Mouse (Mus musculus) thymus, adult 2 months (tissue): ENCODE measurements around the gene Endov. TPM values are rescaled to one million over a fixed set of nuclear protein-coding genes. Genes with fewer than 3 reads are reported as not detected.

Experiments
- DNase-seq: peaks from one replicate; pipeline ENCODE4 v3.0.0; 2021
- H3K27ac ChIP-seq: fragments of 200-500 bp; 2 replicates; pipeline ENCODE4 v1.5.1; 2012; ENCODE audit warnings: low read length, control low read depth; ENCODE audit not compliant: control insufficient read depth, insufficient read depth
- H3K27me3 ChIP-seq: fragments of 200-500 bp; 2 replicates; pipeline ENCODE4 v1.6.1; 2012; ENCODE audit warnings: mild to moderate bottlenecking, low read length, moderate library complexity, mixed read lengths; ENCODE audit not compliant: control insufficient read depth, insufficient read depth
- H3K36me3 ChIP-seq: fragments of 200-500 bp; 2 replicates; pipeline ENCODE4 v1.6.1; 2012; ENCODE audit warnings: mild to moderate bottlenecking, low read length, moderate library complexity; ENCODE audit not compliant: control insufficient read depth, insufficient read depth
- H3K4me1 ChIP-seq: fragments of 200-500 bp; replicated peaks from 2 replicates; pipeline ENCODE4 v1.6.1; 2012; ENCODE audit warnings: low read length; ENCODE audit not compliant: control insufficient read depth, insufficient read depth
- H3K4me3 ChIP-seq: fragments of 200-500 bp; 2 replicates; pipeline ENCODE4 v1.5.1; 2012; ENCODE audit warnings: mild to moderate bottlenecking, low read length, control low read depth, moderate library complexity; ENCODE audit not compliant: control insufficient read depth, insufficient read depth
- CTCF ChIP-seq: fragments of 200-500 bp; IDR thresholded peaks from 2 replicates; pipeline ENCODE4 v1.5.1; 2012; ENCODE audit warnings: mild to moderate bottlenecking, control low read depth, low read length, moderate library complexity, borderline replicate concordance; ENCODE audit not compliant: control insufficient read depth, poor library complexity, insufficient read depth; ENCODE audit errors: extremely low read depth
- POLR2A ChIP-seq: fragments of 200-500 bp; IDR thresholded peaks from 2 replicates; pipeline ENCODE4 v1.6.1; 2012; ENCODE audit warnings: mild to moderate bottlenecking, low read length, control low read depth, moderate library complexity; ENCODE audit not compliant: control insufficient read depth, poor library complexity, insufficient read depth; ENCODE audit errors: extremely low read depth
- WGBS: fragments of 180-500 bp; shearing (Covaris S2); methylation state at CpG from one replicate; pipeline ENCODE4 v1.1.7; 2018; 5-methylcytosine and 5-hydroxymethylcytosine counted together
- polyA plus RNA-seq: library from polyadenylated mRNA; depleted of rRNA; stranded (reverse); fragments of >200 nt; gene quantifications from 2 replicates; pipeline ENCODE4 v1.2.3, GENCODE M21; 2012

Endov gene
- polyA plus RNA-seq, 1 experiment: 31.1 TPM

DNA sequence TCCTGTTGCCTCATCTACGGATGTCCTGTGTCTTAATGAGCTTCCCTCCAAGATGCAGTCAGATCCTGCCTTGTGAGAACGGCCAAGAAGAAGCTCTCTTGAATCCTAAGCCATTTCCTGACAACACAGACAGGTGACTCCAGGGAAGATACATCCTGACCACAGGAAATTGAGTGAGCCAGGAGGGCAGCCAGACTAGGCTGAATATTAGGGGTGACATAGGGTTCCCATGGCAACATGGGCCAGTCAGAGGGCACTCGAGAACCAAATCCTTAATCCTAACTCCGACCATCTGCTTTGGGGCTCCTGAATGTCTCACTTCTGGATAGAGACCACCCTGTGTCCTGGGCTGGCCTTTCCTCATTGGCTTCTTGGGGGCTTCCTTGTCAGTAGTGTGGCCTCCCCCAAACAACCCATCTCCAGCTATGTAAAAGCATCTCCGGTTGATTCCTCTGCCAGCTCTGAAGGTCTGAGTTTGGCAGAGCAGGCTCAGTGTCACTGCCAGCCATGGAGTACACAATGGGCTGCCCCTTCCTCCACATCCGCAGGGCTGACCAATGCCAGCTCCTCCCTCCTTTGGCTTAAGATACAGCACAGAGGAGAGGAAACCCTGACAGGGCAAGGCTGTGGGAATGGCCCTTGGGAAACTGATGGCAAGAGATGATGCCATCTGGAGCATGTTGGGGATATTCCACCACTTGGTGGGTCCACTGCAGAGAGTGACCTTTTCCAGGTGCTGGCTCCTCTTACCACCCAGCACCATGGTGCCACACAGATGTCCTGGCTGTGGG is 31.0 kb downstream of the Endov start:
- no peak for TF ChIP-seq POLR2A
- no peak for TF ChIP-seq CTCF
- no peak overlapping the region for H3K27ac ChIP-seq
- peaks cover 4% of the 10 kb centered on the region for H3K4me1 ChIP-seq
- WGBS: 88% methylated on average over 6 of the region's 6 CpGs
- no peaks in the 10 kb centered on the region for H3K27me3 ChIP-seq
- no peak overlapping the region for H3K4me3 ChIP-seq
- no peak for DNase-seq
- H3K36me3 ChIP-seq: no peaks in the 10 kb centered on the region

DNA sequence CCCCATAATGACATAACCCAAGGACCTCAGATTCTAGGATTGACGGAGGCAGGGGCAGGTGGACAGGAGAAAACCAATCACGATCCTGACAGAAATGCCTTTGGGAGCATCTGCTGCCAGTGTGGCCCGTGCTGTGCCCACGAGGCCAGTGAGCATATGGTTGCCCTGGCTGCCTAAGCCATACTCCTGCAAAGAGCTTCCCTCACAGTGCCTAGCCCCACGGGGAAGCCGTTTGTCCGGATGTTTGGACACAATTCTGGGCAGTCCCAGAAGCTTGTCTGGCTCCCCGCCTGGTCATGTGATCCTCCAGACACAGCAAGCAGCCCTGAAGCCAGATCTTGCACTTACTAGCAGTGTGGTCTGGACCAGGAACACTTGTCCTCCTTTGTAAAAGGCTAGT is 31.6 kb downstream of the Endov start:
- 87% methylated on average over 8 of the region's 8 CpGs for WGBS
- Histone ChIP-seq H3K4me3 (no peak overlapping the region), H3K27ac (no peak overlapping the region), H3K36me3 (no peaks in the 10 kb centered on the region), H3K4me1 (peaks cover 4% of the 10 kb centered on the region), H3K27me3 (no peaks in the 10 kb centered on the region)
- no peak for DNase-seq
- TF ChIP-seq CTCF (no peak), POLR2A (no peak)

DNA sequence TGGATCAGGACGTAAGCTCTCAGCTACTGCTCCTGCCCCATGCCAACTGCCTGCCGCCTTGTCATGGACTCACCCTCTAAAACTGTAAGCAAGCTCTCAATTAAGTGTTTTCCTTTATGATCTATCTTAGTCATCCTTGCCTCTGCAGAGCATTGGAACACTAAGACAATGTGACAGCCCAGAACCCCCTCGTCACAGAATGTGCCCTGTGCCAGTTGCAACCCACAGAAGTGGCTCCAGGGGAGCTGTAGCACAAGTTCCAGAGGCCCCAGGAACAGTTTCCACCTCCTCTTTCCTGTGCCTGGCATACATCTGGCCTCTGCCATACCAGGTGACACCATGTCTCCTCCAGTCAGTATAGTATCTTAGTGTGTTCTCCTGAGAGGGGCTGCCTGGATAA is 32.2 kb downstream of the Endov start:
- 89% methylated on average over 3 of the region's 3 CpGs for WGBS
- Histone ChIP-seq H3K36me3 (no peaks in the 10 kb centered on the region), H3K4me3 (no peak overlapping the region), H3K4me1 (peaks cover 4% of the 10 kb centered on the region), H3K27me3 (no peaks in the 10 kb centered on the region), H3K27ac (no peak overlapping the region)
- TF ChIP-seq CTCF: no peak
- TF ChIP-seq POLR2A: no peak
- DNase-seq: no peak

DNA sequence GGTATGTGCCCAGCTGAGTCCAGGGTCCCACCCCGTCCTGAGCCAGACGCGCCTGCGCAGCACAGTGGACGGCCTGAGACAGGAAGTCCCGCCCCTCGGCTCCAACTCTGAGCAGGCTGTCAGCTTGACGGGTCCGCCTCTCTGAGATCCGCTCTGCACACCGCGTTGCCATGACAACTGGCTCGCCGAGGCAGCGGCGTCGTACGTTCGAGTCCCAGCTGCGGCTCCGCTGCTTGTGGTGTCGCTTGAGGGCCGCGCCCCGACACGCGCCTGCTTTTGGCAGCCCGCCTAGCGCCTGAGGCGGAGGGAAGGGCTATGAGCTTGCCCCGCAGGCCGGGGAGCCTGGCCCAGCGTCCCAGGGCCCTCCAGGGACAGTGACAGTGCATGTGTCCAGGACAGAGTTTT is 33.4 kb downstream of the Endov start:
- H3K27ac ChIP-seq: no peak overlapping the region
- H3K4me3 ChIP-seq: peak overlapping the region; percentile 14
- H3K4me1 ChIP-seq: peaks cover 4% of the 10 kb centered on the region
- peak; percentile 86 for DNase-seq
- TF ChIP-seq POLR2A (no peak), CTCF (0 out of 2 replicates have a peak, but pooled peaks have one; percentile 55)
- 2% methylated on average over 33 of the region's 33 CpGs for WGBS
- H3K36me3 ChIP-seq: no peaks in the 10 kb centered on the region
- H3K27me3 ChIP-seq: no peaks in the 10 kb centered on the region

DNA sequence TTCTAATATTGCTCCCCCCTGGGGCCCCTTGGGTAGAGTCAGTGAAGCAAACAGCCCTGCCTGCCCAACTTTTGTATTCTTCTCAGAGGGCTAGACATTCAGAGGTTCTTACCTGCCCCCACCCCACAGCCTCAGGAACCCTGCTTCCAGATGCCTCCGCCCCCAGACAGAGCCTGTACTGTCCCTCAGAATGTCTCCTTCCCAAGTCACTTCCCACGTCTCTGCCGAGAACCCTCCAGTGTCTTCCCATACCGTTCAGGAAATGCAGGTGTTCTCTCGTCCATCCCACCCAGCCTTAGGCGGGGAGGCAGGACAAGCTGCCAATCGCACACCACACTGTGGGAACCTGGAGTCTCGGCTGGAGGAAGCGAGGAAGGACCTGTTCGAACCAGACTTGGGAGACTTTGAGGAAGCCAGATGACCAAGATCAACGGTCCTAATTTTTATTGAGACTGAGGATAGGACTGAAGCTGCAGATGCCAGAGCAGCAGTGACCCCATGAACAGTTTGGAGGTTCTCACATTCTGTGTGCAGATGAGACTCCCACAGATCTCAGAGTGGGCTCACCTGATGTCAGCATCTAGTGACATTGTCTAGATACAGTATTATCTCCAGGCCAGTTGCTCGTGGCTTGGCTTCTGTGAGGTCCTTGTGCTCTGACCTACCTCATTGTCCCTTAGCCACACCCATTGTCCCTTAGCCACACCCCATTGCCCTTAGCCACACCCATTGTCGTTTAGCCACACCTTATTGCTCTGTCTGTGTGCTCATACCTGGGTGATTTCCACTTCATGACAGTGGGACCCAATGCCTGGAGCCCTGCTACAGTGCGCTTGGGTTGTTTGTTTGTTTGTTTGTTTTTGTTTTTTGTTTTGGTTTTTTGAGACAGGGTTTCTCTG is 35.2 kb downstream of the Endov start:
- H3K36me3 ChIP-seq: no peaks in the 10 kb centered on the region
- no peak for TF ChIP-seq POLR2A
- no peak for TF ChIP-seq CTCF
- 87% methylated on average over 14 of the region's 14 CpGs for WGBS
- peaks cover 4% of the 10 kb centered on the region for H3K4me1 ChIP-seq
- H3K4me3 ChIP-seq: no peak overlapping the region
- no peak for DNase-seq
- no peaks in the 10 kb centered on the region for H3K27me3 ChIP-seq
- H3K27ac ChIP-seq: no peak overlapping the region

DNA sequence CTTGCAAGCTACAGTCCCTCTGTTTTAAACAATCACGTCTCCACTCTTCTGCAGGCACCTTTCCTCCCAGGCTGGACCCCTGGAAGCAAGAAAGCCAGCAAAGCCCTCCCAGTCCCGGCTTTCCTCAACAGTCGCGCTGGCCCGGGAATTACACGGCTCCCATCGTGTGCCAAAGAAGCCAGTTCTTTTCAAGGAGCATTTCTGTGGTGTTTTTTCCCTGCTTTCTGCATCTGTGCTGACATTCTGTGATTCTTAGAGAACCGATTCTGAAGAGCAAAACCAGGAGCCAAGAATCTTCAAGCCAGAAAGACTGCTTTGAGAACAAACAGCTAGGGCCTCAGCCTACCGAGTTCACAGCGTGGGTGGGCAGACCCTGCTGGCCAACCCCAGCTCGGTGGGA is 37.8 kb downstream of the Endov start:
- Histone ChIP-seq H3K27me3 (no peaks in the 10 kb centered on the region), H3K4me3 (no peak overlapping the region), H3K4me1 (peaks cover 4% of the 10 kb centered on the region), H3K27ac (no peak overlapping the region), H3K36me3 (no peaks in the 10 kb centered on the region)
- WGBS: 75% methylated on average over 11 of the region's 11 CpGs
- no peak for DNase-seq
- TF ChIP-seq CTCF (no peak), POLR2A (no peak)
